Mouse (Mus musculus) kidney, postnatal 0 days (tissue): ENCODE results near the gene Plppr4. TPM values are rescaled to one million over a fixed set of nuclear protein-coding genes. Genes with fewer than 3 reads are reported as not detected.

ENCODE experiments used
- ATAC-seq: fragments of 200-750 bp; cut with Nextera tagmentation; replicated peaks from 2 replicates; pipeline ENCODE4 v1.8.0; 2017; ENCODE audit warnings: low read depth, moderate number of reproducible peaks, moderate TSS enrichment, moderate library complexity; ENCODE audit not compliant: low FRiP score
- DNase-seq: peaks from one replicate; pipeline ENCODE4 v3.0.0-alpha.2; 2016; ENCODE audit warnings: low spot score
- H3K27ac ChIP-seq: fragments of 300-500 bp; sonication (generic); 2 replicates; pipeline ENCODE4 v1.5.1; 2014; ENCODE audit warnings: mild to moderate bottlenecking
- H3K27me3 ChIP-seq: fragments of 300-500 bp; sonication (generic); 2 replicates; pipeline ENCODE4 v1.6.1; 2014; ENCODE audit warnings: low read length, mixed read lengths; ENCODE audit not compliant: insufficient read depth
- H3K36me3 ChIP-seq: fragments of 300-500 bp; sonication (generic); 2 replicates; pipeline ENCODE4 v1.6.1; 2014; ENCODE audit warnings: low read length, mixed read lengths; ENCODE audit not compliant: insufficient read depth
- H3K4me1 ChIP-seq: fragments of 300-500 bp; sonication (generic); replicated peaks from 2 replicates; pipeline ENCODE4 v1.6.1; 2014; ENCODE audit warnings: antibody characterized with exemption, low read length, mixed read lengths; ENCODE audit not compliant: insufficient read depth
- H3K4me2 ChIP-seq: fragments of 300-500 bp; sonication (generic); 2 replicates; pipeline ENCODE4 v1.6.1; 2014; ENCODE audit warnings: mild to moderate bottlenecking, low read length, moderate library complexity, mixed read lengths
- H3K4me3 ChIP-seq: fragments of 300-500 bp; sonication (generic); replicated peaks from 2 replicates; pipeline ENCODE4 v1.5.1; 2014; ENCODE audit warnings: low read depth, low read length
- H3K9ac ChIP-seq: fragments of 300-500 bp; sonication (generic); 2 replicates; pipeline ENCODE4 v1.6.1; 2014; ENCODE audit warnings: low read depth, low read length
- H3K9me3 ChIP-seq: fragments of 300-500 bp; sonication (generic); replicated peaks from 2 replicates; pipeline ENCODE4 v1.6.1; 2016; ENCODE audit warnings: low read length, inconsistent platforms, mixed read lengths
- CTCF ChIP-seq: IDR thresholded peaks from 2 replicates; pipeline ENCODE4 v1.5.1; 2016; ENCODE audit warnings: antibody characterized with exemption, low read depth, mild to moderate bottlenecking, moderate library complexity
- WGBS: fragments of 180-500 bp; shearing (Covaris S2); extraction: QIAGEN DNeasy Blood & Tissue Kit; methylation state at CpG from one replicate; pipeline ENCODE4 v1.1.7; 2014; 5-methylcytosine and 5-hydroxymethylcytosine counted together
- polyA plus RNA-seq: library from polyadenylated mRNA; unstranded; fragments of >200 nt; fragmentation: Nextera tagmentation; extraction: Ambion mirVana; gene quantifications from 2 replicates; pipeline ENCODE4 v1.2.1, GENCODE M21; 2015

Gene Plppr4
- polyA plus RNA-seq, 1 experiment from 2014 or later = 1.2 TPM

DNA sequence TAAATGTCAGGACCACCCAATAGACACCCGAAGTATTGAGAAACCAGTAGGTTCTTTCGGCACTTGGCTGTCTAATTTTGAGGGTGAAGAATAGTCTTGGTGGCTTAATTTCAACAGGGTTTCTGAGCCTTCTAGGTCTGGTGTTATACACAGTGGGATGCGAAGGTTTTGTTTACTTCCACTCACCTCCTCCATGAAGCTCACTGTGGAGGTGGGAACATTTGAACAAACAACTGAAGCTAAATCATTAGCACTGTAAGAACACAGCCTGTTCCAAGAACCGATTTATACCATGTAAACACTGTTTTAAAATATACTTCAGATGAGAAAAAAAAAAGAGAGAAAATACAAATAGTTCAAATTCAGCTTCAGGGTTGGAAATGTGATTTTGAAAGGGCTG lies 47.3 kb downstream of the Plppr4 start:
- ATAC-seq (no peak), DNase-seq (no peak)
- Histone ChIP-seq H3K9ac (no peak overlapping the region), H3K27ac (no peak overlapping the region), H3K27me3 (no peaks in the 10 kb centered on the region), H3K4me2 (no peak overlapping the region), H3K4me3 (no peak overlapping the region), H3K4me1 (no peaks in the 10 kb centered on the region), H3K9me3 (no peaks in the 10 kb centered on the region), H3K36me3 (no peaks in the 10 kb centered on the region)
- WGBS = 80% methylated on average over 4 of the region's 4 CpGs
- no peak for TF ChIP-seq CTCF

GRCm38 (mm10) chr3:117312097-117312496 lies 48.6 kb downstream of the Plppr4 start:
- H3K27ac ChIP-seq = no peak overlapping the region
- DNase-seq (no peak), ATAC-seq (no peak)
- H3K4me1 ChIP-seq = no peaks in the 10 kb centered on the region
- H3K4me3 ChIP-seq = no peak overlapping the region
- no peaks in the 10 kb centered on the region for H3K36me3 ChIP-seq
- no peaks in the 10 kb centered on the region for H3K9me3 ChIP-seq
- WGBS = 89% methylated on average over 7 of the region's 7 CpGs
- H3K9ac ChIP-seq = no peak overlapping the region
- no peak for TF ChIP-seq CTCF
- no peaks in the 10 kb centered on the region for H3K27me3 ChIP-seq
- H3K4me2 ChIP-seq = no peak overlapping the region

GRCm38 (mm10) chr3:117310801-117311368 lies 49.8 kb downstream of the Plppr4 start:
- WGBS = 94% methylated on average over 2 of the region's 2 CpGs
- TF ChIP-seq CTCF = no peak
- Histone ChIP-seq H3K27me3 (no peaks in the 10 kb centered on the region), H3K4me1 (no peaks in the 10 kb centered on the region), H3K27ac (no peak overlapping the region), H3K4me2 (no peak overlapping the region), H3K4me3 (no peak overlapping the region), H3K9ac (no peak overlapping the region), H3K36me3 (no peaks in the 10 kb centered on the region), H3K9me3 (no peaks in the 10 kb centered on the region)
- ATAC-seq = no peak
- no peak for DNase-seq

GRCm38 (mm10) chr3:117309580-117309910 lies 51.1 kb downstream of the Plppr4 start:
- no peak overlapping the region for H3K4me2 ChIP-seq
- no peak overlapping the region for H3K9ac ChIP-seq
- no peaks in the 10 kb centered on the region for H3K27me3 ChIP-seq
- no peak overlapping the region for H3K27ac ChIP-seq
- no peak for TF ChIP-seq CTCF
- 98% methylated on average over 3 of the region's 3 CpGs for WGBS
- no peaks in the 10 kb centered on the region for H3K4me1 ChIP-seq
- H3K4me3 ChIP-seq = no peak overlapping the region
- no peaks in the 10 kb centered on the region for H3K9me3 ChIP-seq
- ATAC-seq (no peak), DNase-seq (no peak)
- no peaks in the 10 kb centered on the region for H3K36me3 ChIP-seq

DNA sequence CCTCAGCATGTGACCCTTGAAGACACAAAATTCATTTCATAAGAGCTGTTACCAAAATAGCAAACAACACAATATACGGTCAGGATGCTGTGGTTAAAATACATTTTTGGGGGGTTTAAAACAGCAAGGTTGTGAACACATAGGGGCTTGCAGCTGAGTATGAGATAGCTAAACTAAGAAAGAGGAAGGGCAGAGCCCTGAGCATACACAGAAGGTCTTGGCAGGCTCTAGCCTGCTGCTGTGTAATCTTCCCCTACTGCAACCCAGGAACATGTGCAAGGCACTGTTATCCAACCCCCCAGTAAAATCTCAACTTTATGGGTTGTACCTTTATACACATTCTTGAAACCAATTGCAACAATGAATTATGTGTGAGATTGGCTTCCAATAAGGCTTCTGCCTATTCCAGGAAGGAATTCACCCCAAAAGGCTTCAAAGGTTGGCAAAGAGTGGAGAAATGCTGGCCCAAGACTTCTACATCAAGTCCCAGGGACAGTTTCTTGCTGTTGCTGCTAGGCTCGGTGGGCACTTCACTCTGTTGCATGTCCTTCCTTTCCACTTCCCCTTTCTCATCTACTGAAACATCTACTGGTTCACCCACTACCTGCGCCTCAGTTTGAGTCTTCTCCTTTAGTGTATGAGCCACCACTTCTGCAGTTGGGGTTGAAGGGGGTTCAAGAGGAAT lies 51.6 kb downstream of the Plppr4 start:
- DNase-seq = no peak
- no peak overlapping the region for H3K4me3 ChIP-seq
- no peak overlapping the region for H3K27ac ChIP-seq
- H3K9me3 ChIP-seq = no peaks in the 10 kb centered on the region
- no peak for TF ChIP-seq CTCF
- no peaks in the 10 kb centered on the region for H3K4me1 ChIP-seq
- no peak for ATAC-seq
- no peak overlapping the region for H3K4me2 ChIP-seq
- no peak overlapping the region for H3K9ac ChIP-seq
- 87% methylated on average over 3 of the region's 3 CpGs for WGBS
- no peaks in the 10 kb centered on the region for H3K36me3 ChIP-seq
- no peaks in the 10 kb centered on the region for H3K27me3 ChIP-seq

DNA sequence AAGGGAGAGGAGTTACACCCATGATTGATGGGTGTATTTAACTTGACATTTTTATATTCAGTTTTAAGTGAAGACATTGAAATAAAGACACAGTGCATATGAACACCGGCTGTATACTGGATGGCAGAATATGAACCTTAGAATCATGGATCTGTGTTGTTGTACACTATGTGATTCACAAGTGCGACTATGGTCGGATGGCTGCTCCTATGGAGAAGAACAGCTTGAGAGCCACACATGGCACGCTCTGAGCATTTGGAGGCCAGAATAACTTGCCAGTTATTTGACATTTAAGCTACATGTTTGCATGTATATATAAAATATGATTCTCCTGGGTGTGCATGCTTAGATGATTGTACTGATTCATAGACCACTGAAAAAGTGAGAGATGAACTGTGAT lies 53.1 kb downstream of the Plppr4 start:
- Histone ChIP-seq H3K9me3 (no peaks in the 10 kb centered on the region), H3K4me2 (no peak overlapping the region)

DNA sequence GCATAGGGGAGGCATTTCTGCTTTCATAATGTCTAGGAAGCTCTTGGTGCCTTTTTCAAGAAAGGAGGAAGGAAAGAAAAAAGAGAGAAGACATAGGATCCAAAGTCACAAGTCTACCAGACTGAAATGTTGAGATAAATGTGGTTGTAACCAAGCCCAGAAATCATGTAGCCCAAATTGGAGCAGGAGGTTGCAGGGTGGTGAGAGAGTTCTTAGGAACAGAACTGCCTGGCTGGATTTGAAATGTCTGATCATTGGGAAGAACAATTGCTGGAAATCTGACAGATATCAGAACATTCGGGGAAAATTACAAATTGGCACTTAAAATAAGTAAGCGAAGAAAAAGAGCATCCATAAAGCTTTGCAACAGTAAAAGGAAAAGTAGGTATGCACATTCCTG lies 56.6 kb downstream of the Plppr4 start:
- no peak overlapping the region for H3K4me2 ChIP-seq
- WGBS = 94% methylated on average over 2 of the region's 2 CpGs
- no peak overlapping the region for H3K4me3 ChIP-seq
- DNase-seq (no peak), ATAC-seq (no peak)
- no peaks in the 10 kb centered on the region for H3K9me3 ChIP-seq
- H3K27me3 ChIP-seq = no peaks in the 10 kb centered on the region
- no peaks in the 10 kb centered on the region for H3K4me1 ChIP-seq
- H3K36me3 ChIP-seq = no peaks in the 10 kb centered on the region
- H3K9ac ChIP-seq = no peak overlapping the region
- no peak for TF ChIP-seq CTCF
- no peak overlapping the region for H3K27ac ChIP-seq

More for the DNA sequence above, 53.1 kb downstream of the Plppr4 start:
- H3K9ac ChIP-seq = no peak overlapping the region
- no peak for DNase-seq
- H3K27ac ChIP-seq = no peak overlapping the region
- no peak for TF ChIP-seq CTCF
- no peak overlapping the region for H3K4me3 ChIP-seq
- no peaks in the 10 kb centered on the region for H3K4me1 ChIP-seq
- no peaks in the 10 kb centered on the region for H3K27me3 ChIP-seq
- ATAC-seq = no peak
- WGBS = 87% methylated on average over 4 of the region's 4 CpGs
- no peaks in the 10 kb centered on the region for H3K36me3 ChIP-seq
